Mouse (Mus musculus) layer of hippocampus, adult 8-10 months (tissue): ENCODE measurements around the gene Cfd. TPM values are rescaled to one million over a fixed set of nuclear protein-coding genes. Genes with fewer than 3 reads are reported as not detected.
A peak's percentile ranks its signal among the peaks of the same experiment; 100 is the strongest.

ENCODE experiments used
- DNase-seq, 2 experiments: peaks; one replicate each; pipeline ENCODE4 v3.0.0; 2022; ENCODE audit warnings: low spot score in 2 of 2
- total RNA-seq, 4 experiments: library from RNA; stranded (reverse); gene quantifications; 2 replicates each; pipeline ENCODE4 v1.2.4; 2022

The Cfd gene
- total RNA-seq, 4 experiments from 2014 or later: 0.39 TPM; not detected in 3

- DNase-seq: no peak
Observed at GRCm38 (mm10) chr10:79860079-79860911, 30.4 kb upstream of the Cfd start.

- DNase-seq: no peak
Observed at GRCm38 (mm10) chr10:79861230-79862048, 29.2 kb upstream of the Cfd start.

- no peak for DNase-seq
Observed at GRCm38 (mm10) chr10:79862049-79862788, 28.4 kb upstream of the Cfd start.

- no peak for DNase-seq
Observed at GRCm38 (mm10) chr10:79862925-79863324, 27.7 kb upstream of the Cfd start.

GRCm38 (mm10) chr10:79864351-79865188, 26.1 kb upstream of the Cfd start:
- no peak for DNase-seq

- DNase-seq: no peak
Observed at GRCm38 (mm10) chr10:79865189-79865601, 25.5 kb upstream of the Cfd start.

- no peak for DNase-seq
Observed at GRCm38 (mm10) chr10:79865801-79866295, 24.8 kb upstream of the Cfd start.

GRCm38 (mm10) chr10:79866601-79867000, 24.1 kb upstream of the Cfd start:
- no peak for DNase-seq

- DNase-seq: peak in 1 of 2 experiments; percentile 21
Observed at GRCm38 (mm10) chr10:79871845-79872244, 18.8 kb upstream of the Cfd start.

GRCm38 (mm10) chr10:79872862-79873261, 17.8 kb upstream of the Cfd start:
- DNase-seq: no peak

GRCm38 (mm10) chr10:79873313-79873712, 17.3 kb upstream of the Cfd start:
- DNase-seq: no peak

- DNase-seq: no peak
Observed at GRCm38 (mm10) chr10:79873715-79874289, 16.9 kb upstream of the Cfd start.

- DNase-seq: peak in 1 of 2 experiments; percentile 21
Observed at GRCm38 (mm10) chr10:79874290-79874862, 16.3 kb upstream of the Cfd start, which contains the start of the genes Prtn3 and Plppr3. TSS of gene Prtn3 (plus strand) at chr10:79874476. TSS of gene Plppr3 (minus strand) at chr10:79874634.

- no peak for DNase-seq
Observed at GRCm38 (mm10) chr10:79877174-79877573, 13.5 kb upstream of the Cfd start.

GRCm38 (mm10) chr10:79877757-79878156, 12.9 kb upstream of the Cfd start:
- DNase-seq: no peak

GRCm38 (mm10) chr10:79879527-79879926, 11.1 kb upstream of the Cfd start:
- no peak for DNase-seq

GRCm38 (mm10) chr10:79880721-79881120, 9.9 kb upstream of the Cfd start:
- DNase-seq: no peak

GRCm38 (mm10) chr10:79881981-79882380, 8.7 kb upstream of the Cfd start:
- DNase-seq: no peak

GRCm38 (mm10) chr10:79883297-79884084, 7.2 kb upstream of the Cfd start:
- peak in 1 of 2 experiments; percentile 80 for DNase-seq
